Mouse (Mus musculus) frontal cortex, postnatal 25 days (tissue): ENCODE data around the gene Chpf.
A peak's percentile ranks its signal among the peaks of the same experiment; 100 is the strongest.

ENCODE experiments used
- DNase-seq, 2 experiments: peaks; one replicate each; pipeline ENCODE4 v3.0.0; 2022; ENCODE audit warnings: low spot score in 2 of 2

Gene Chpf

GRCm38 (mm10) chr1:75458789-75459684 is 20.1 kb downstream of the Chpf start:
- DNase-seq: peak in 1 of 2 experiments; percentile 54

GRCm38 (mm10) chr1:75458025-75458788 is 20.9 kb downstream of the Chpf start:
- DNase-seq: no peak

- no peak for DNase-seq
These were observed 21.4 kb downstream of the Chpf start for GRCm38 (mm10) chr1:75457710-75458024.

- DNase-seq: no peak
These were observed 22.2 kb downstream of the Chpf start for GRCm38 (mm10) chr1:75456746-75457564.

GRCm38 (mm10) chr1:75455948-75456347 is 23.2 kb downstream of the Chpf start:
- no peak for DNase-seq

- no peak for DNase-seq
These were observed 23.7 kb downstream of the Chpf start for GRCm38 (mm10) chr1:75455433-75455832.

GRCm38 (mm10) chr1:75451900-75452299 is 27.2 kb downstream of the Chpf start:
- DNase-seq: no peak

GRCm38 (mm10) chr1:75450314-75451005 is 28.6 kb downstream of the Chpf start, which contains the start of gene Asic4:
TSS of gene Asic4 (plus strand) at chr1:75450436.
- no peak for DNase-seq

GRCm38 (mm10) chr1:75449377-75450135 is 29.6 kb downstream of the Chpf start:
- DNase-seq: no peak

GRCm38 (mm10) chr1:75448937-75449336 is 30.2 kb downstream of the Chpf start:
- no peak for DNase-seq

GRCm38 (mm10) chr1:75448052-75448431 is 31.1 kb downstream of the Chpf start:
- DNase-seq: no peak

GRCm38 (mm10) chr1:75447265-75448051 is 31.6 kb downstream of the Chpf start:
- no peak for DNase-seq

- no peak for DNase-seq
These were observed 32.5 kb downstream of the Chpf start for GRCm38 (mm10) chr1:75446656-75447055.

GRCm38 (mm10) chr1:75445751-75446611 is 33.1 kb downstream of the Chpf start:
- peak; percentile 56 to 59 for DNase-seq

GRCm38 (mm10) chr1:75445141-75445701 is 33.9 kb downstream of the Chpf start:
- DNase-seq: peak in 1 of 2 experiments; percentile 42

- DNase-seq: no peak
These were observed 34.9 kb downstream of the Chpf start for GRCm38 (mm10) chr1:75444208-75444607.

GRCm38 (mm10) chr1:75443247-75444024 is 35.7 kb downstream of the Chpf start:
- DNase-seq: no peak

- no peak for DNase-seq
These were observed 36.3 kb downstream of the Chpf start for GRCm38 (mm10) chr1:75442811-75443210.
